Mouse (Mus musculus) embryonic fibroblast, embryonic 13.5 days (primary cell): ENCODE data around the gene Dsn1.

Experiments used
- CTCF ChIP-seq: IDR thresholded peaks from 2 replicates; pipeline ENCODE4 v1.5.1; 2011; ENCODE audit warnings: mild to moderate bottlenecking, control low read depth, low read length, moderate library complexity, borderline replicate concordance; ENCODE audit not compliant: insufficient read depth
- POLR2A ChIP-seq: IDR thresholded peaks from 2 replicates; pipeline ENCODE4 v1.6.1; 2011; ENCODE audit warnings: low read depth, mild to moderate bottlenecking, control low read depth, low read length, moderate library complexity

DNA sequence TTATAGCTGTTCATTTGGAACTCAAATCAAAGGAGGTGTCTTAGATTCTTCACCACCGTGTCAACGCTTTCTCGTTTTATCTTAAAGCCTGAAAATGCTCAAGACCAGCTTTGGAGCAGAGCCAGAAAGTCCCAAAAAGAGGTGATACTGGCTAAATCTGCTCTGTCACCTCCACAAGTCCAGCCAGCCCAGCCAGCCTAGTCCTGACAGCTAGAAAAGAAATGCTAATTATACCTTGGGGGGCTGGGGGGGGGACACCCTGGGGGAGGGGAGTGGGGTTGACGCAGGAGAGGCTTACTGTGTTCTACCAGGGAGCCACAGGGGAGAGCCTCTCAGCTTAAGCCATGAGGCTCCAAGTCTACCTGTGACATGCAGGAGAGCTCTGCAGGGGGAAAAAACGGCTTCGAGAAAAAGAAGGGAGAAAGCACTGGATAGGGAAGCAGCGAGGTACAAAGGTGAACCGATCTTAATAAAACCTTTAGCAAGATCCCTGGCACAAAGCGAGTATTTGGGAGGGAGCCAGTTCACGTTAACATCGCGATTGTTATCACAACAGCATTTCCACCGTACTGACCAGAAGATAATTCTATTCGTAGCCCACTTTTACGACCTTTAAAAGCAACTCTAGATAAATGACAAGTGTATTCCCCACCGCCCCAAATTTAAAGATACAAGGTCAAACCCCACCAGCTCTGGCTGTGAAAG is 16.1 kb downstream of the Dsn1 start:
- TF ChIP-seq CTCF, result no peak
- no peak for TF ChIP-seq POLR2A
